Mouse (Mus musculus): ENCODE results near the gene Hist1h3e.

GRCm38 (mm10) chr13:23583387-23584068, 21.4 kb upstream of the Hist1h3e start:
- TF ChIP-seq CTCF (IDR thresholded peaks at IDR 0.05; ENCODE audit: control insufficient read depth, insufficient read depth, insufficient read length): no peak
- no peak for TF ChIP-seq MAX (IDR thresholded peaks at IDR 0.05)

All from C2C12 (cell line).